Mouse (Mus musculus) kidney, adult 11 months (tissue): ENCODE measurements around the gene Car5b.

ENCODE experiments used
- DNase-seq: peaks from one replicate; pipeline ENCODE4 v3.0.0; 2022

Car5b gene

GRCm38 (mm10) chrX:164027607-164028289 lies at the start of gene Car5b:
Gene Car5b (minus strand): TSS chrX:164027997.
- peak; percentile 97 for DNase-seq

- DNase-seq = peak; percentile 95
Measured at GRCm38 (mm10) chrX:164076040-164076775, 48.4 kb upstream of the Car5b start, which contains the start of gene Siah1b. Gene Siah1b (minus strand): TSS chrX:164076493.

GRCm38 (mm10) chrX:164068968-164069367 lies 41.2 kb upstream of the Car5b start:
- DNase-seq = peak; percentile 28

GRCm38 (mm10) chrX:164066185-164066584 lies 38.4 kb upstream of the Car5b start:
- peak; percentile 33 for DNase-seq

- no peak for DNase-seq
Measured at GRCm38 (mm10) chrX:164059070-164059469, 31.3 kb upstream of the Car5b start.

GRCm38 (mm10) chrX:164058523-164058922 lies 30.7 kb upstream of the Car5b start:
- no peak for DNase-seq

GRCm38 (mm10) chrX:164055726-164056125 lies 27.9 kb upstream of the Car5b start:
- no peak for DNase-seq

GRCm38 (mm10) chrX:164046736-164047135 lies 18.9 kb upstream of the Car5b start:
- DNase-seq = no peak

GRCm38 (mm10) chrX:164042069-164042468 lies 14.3 kb upstream of the Car5b start:
- no peak for DNase-seq

GRCm38 (mm10) chrX:164038882-164039281 lies 11.1 kb upstream of the Car5b start:
- DNase-seq = no peak

GRCm38 (mm10) chrX:164035931-164036330 lies 8.1 kb upstream of the Car5b start:
- DNase-seq = peak; percentile 30

- no peak for DNase-seq
Measured at GRCm38 (mm10) chrX:164035401-164035800, 7.6 kb upstream of the Car5b start.

GRCm38 (mm10) chrX:164032526-164032925 lies 4.7 kb upstream of the Car5b start:
- DNase-seq = peak; percentile 40

- no peak for DNase-seq
Measured at GRCm38 (mm10) chrX:164015636-164016035, 12.2 kb downstream of the Car5b start.

- DNase-seq = no peak
Measured at GRCm38 (mm10) chrX:164014956-164015355, 12.8 kb downstream of the Car5b start.

- DNase-seq = no peak
Measured at GRCm38 (mm10) chrX:164013318-164013717, 14.5 kb downstream of the Car5b start.

GRCm38 (mm10) chrX:164004809-164005208 lies 23.0 kb downstream of the Car5b start:
- no peak for DNase-seq

- DNase-seq = no peak
Measured at GRCm38 (mm10) chrX:163999848-164000247, 27.9 kb downstream of the Car5b start.

GRCm38 (mm10) chrX:163996754-163997153 lies 31.0 kb downstream of the Car5b start:
- no peak for DNase-seq

- no peak for DNase-seq
Measured at GRCm38 (mm10) chrX:163987718-163988374, 40.0 kb downstream of the Car5b start.

- DNase-seq = no peak
Measured at GRCm38 (mm10) chrX:163982129-163982528, 45.7 kb downstream of the Car5b start.

GRCm38 (mm10) chrX:163981500-163981899 lies 46.3 kb downstream of the Car5b start:
- no peak for DNase-seq

- no peak for DNase-seq
Measured at GRCm38 (mm10) chrX:163981092-163981491, 46.7 kb downstream of the Car5b start.

- DNase-seq = peak; percentile 86
Measured at GRCm38 (mm10) chrX:163958467-163958875, 69.3 kb downstream of the Car5b start, which contains the start of gene Zrsr2. Gene Zrsr2 (minus strand): TSS chrX:163958661.
